Mouse (Mus musculus) CH12.LX (cell line): Measurements from ENCODE around the gene Ahnak. TPM values are rescaled to one million over a fixed set of nuclear protein-coding genes. Genes with fewer than 3 reads are reported as not detected.

ENCODE experiments used
- DNase-seq: peaks from one replicate; pipeline ENCODE4 v3.0.0-alpha.2; 2013; ENCODE audit errors: extremely low read depth
- H3K27ac ChIP-seq: 2 replicates; pipeline ENCODE4 v1.5.1; 2012; ENCODE audit warnings: low read depth, mild to moderate bottlenecking, control low read depth, moderate library complexity; ENCODE audit not compliant: insufficient read depth
- H3K27me3 ChIP-seq: replicated peaks from 2 replicates; pipeline ENCODE3; 2012; ENCODE audit warnings: inconsistent platforms
- H3K36me3 ChIP-seq, 2 experiments: replicated peaks in 1 of 2; 2 replicates each; pipeline versions ENCODE3 to v1.6.1; 2012; ENCODE audit warnings: inconsistent platforms in 1 of 2, low read length in 1 of 2, mild to moderate bottlenecking in 1 of 2, mixed read lengths in 1 of 2, moderate library complexity in 1 of 2; ENCODE audit not compliant: control insufficient read depth in 1 of 2, insufficient read depth in 1 of 2
- H3K4me1 ChIP-seq, 2 experiments: 2 replicates each; pipeline ENCODE4 v1.6.1; 2012; ENCODE audit warnings: inconsistent platforms in 1 of 2, moderate library complexity in 1 of 2; ENCODE audit not compliant: insufficient read depth in 2 of 2, control insufficient read depth in 1 of 2
- H3K4me2 ChIP-seq: 2 replicates; pipeline ENCODE4 v1.6.1; 2012; ENCODE audit warnings: low read depth, mild to moderate bottlenecking, control low read depth; ENCODE audit not compliant: poor library complexity, insufficient read depth, severe bottlenecking
- H3K4me3 ChIP-seq, 3 experiments: fragments of 150-350 bp in 1 of 3; sonication (generic) in 1 of 3; replicated peaks in 1 of 3; 2 replicates each; pipeline versions ENCODE3 to v1.5.1; 2011 to 2012; ENCODE audit warnings: low read depth in 2 of 3, low read length in 2 of 3, mild to moderate bottlenecking in 2 of 3, moderate library complexity in 2 of 3, control low read depth in 1 of 3, improper control_type of control experiment in 1 of 3, inconsistent platforms in 1 of 3, mixed read lengths in 1 of 3; ENCODE audit not compliant: poor library complexity in 1 of 3
- H3K79me2 ChIP-seq: replicated peaks from 2 replicates; pipeline ENCODE4 v1.6.1; 2012; ENCODE audit warnings: mild to moderate bottlenecking, moderate library complexity; ENCODE audit not compliant: control insufficient read depth, poor library complexity, insufficient read depth, severe bottlenecking; ENCODE audit errors: extremely low read depth
- H3K9ac ChIP-seq: 2 replicates; pipeline ENCODE4 v1.6.1; 2012; ENCODE audit warnings: low read depth, mild to moderate bottlenecking, control low read depth, moderate library complexity; ENCODE audit not compliant: insufficient read depth
- H3K9me3 ChIP-seq: replicated peaks from 2 replicates; pipeline ENCODE3; 2012; ENCODE audit warnings: low read length, inconsistent platforms, mixed read lengths
- CHD1 ChIP-seq: IDR thresholded peaks from 2 replicates; pipeline ENCODE4 v1.6.1; 2012; ENCODE audit warnings: low read depth, low read length, improper control_type of control experiment, inconsistent platforms
- CTCF ChIP-seq, 2 experiments: IDR thresholded peaks in 1 of 2; conservative IDR thresholded peaks in 1 of 2; 2 replicates each; pipeline ENCODE4 v1.5.1; 2011 to 2012; ENCODE audit warnings: low read depth in 2 of 2, low read length in 2 of 2, improper control_type of control experiment in 1 of 2, inconsistent platforms in 1 of 2, mild to moderate bottlenecking in 1 of 2, moderate library complexity in 1 of 2
- E2F4 ChIP-seq: IDR thresholded peaks from 2 replicates; pipeline ENCODE4 v1.6.1; 2011; ENCODE audit warnings: low read depth, low read length, improper control_type of control experiment; ENCODE audit not compliant: insufficient replicate concordance
- ELF1 ChIP-seq: IDR thresholded peaks from 2 replicates; pipeline ENCODE4 v1.6.1; 2014; ENCODE audit warnings: low read depth, mild to moderate bottlenecking, inconsistent platforms, low read length, improper control_type of control experiment
- ETS1 ChIP-seq: conservative IDR thresholded peaks from 2 replicates; pipeline ENCODE4 v1.6.1; 2012; ENCODE audit warnings: low read depth, mild to moderate bottlenecking, inconsistent platforms, low read length, improper control_type of control experiment, moderate library complexity
- GABPA ChIP-seq: IDR thresholded peaks from 2 replicates; pipeline ENCODE4 v1.6.1; 2012; ENCODE audit warnings: low read depth, low read length, improper control_type of control experiment, inconsistent platforms; ENCODE audit not compliant: insufficient replicate concordance
- HCFC1 ChIP-seq: IDR thresholded peaks from 2 replicates; pipeline ENCODE4 v1.6.1; 2012; ENCODE audit warnings: low read depth, mild to moderate bottlenecking, inconsistent platforms, low read length, improper control_type of control experiment
- IRF4 ChIP-seq: IDR thresholded peaks from 2 replicates; pipeline ENCODE4 v1.6.1; 2014; ENCODE audit warnings: low read depth, mild to moderate bottlenecking, inconsistent platforms, low read length, improper control_type of control experiment
- JUN ChIP-seq: IDR thresholded peaks from 2 replicates; pipeline ENCODE4 v1.6.1; 2011; ENCODE audit warnings: low read depth, mild to moderate bottlenecking, low read length, improper control_type of control experiment, moderate library complexity; ENCODE audit not compliant: insufficient read depth
- JUND ChIP-seq: conservative IDR thresholded peaks from 2 replicates; pipeline ENCODE4 v1.6.1; 2011; ENCODE audit warnings: low read depth, low read length, improper control_type of control experiment
- KAT2A ChIP-seq: IDR thresholded peaks from 2 replicates; pipeline ENCODE4 v1.6.1; 2012; ENCODE audit warnings: low read length, improper control_type of control experiment, inconsistent platforms; ENCODE audit not compliant: insufficient replicate concordance
- MAFK ChIP-seq: IDR thresholded peaks from 2 replicates; pipeline ENCODE4 v1.6.1; 2011; ENCODE audit warnings: low read length, improper control_type of control experiment; ENCODE audit not compliant: insufficient replicate concordance
- MAX ChIP-seq: IDR thresholded peaks from 2 replicates; pipeline ENCODE4 v1.6.1; 2011; ENCODE audit warnings: low read length, improper control_type of control experiment
- MAZ ChIP-seq: IDR thresholded peaks from 2 replicates; pipeline ENCODE4 v1.6.1; 2012; ENCODE audit warnings: low read depth, mild to moderate bottlenecking, inconsistent platforms, low read length, improper control_type of control experiment, moderate library complexity
- MEF2A ChIP-seq: IDR thresholded peaks from 2 replicates; pipeline ENCODE4 v1.6.1; 2014; ENCODE audit warnings: low read depth, mild to moderate bottlenecking, inconsistent platforms, low read length, improper control_type of control experiment, borderline replicate concordance
- MXI1 ChIP-seq: IDR thresholded peaks from 2 replicates; pipeline ENCODE4 v1.6.1; 2011; ENCODE audit warnings: mild to moderate bottlenecking, low read depth, low read length, improper control_type of control experiment
- NELFE ChIP-seq: IDR thresholded peaks from 2 replicates; pipeline ENCODE4 v1.6.1; 2011; ENCODE audit warnings: low read depth, low read length, improper control_type of control experiment
- NRF1 ChIP-seq: IDR thresholded peaks from 2 replicates; pipeline ENCODE4 v1.6.1; 2014; ENCODE audit warnings: low read depth, mild to moderate bottlenecking, inconsistent platforms, low read length, improper control_type of control experiment, moderate library complexity
- PAX5 ChIP-seq: IDR thresholded peaks from 2 replicates; pipeline ENCODE4 v1.6.1; 2012; ENCODE audit warnings: low read length, inconsistent platforms, mixed read lengths
- POLR2A ChIP-seq: IDR thresholded peaks from 2 replicates; pipeline ENCODE4 v1.6.1; 2011; ENCODE audit warnings: low read depth, mild to moderate bottlenecking, improper control_type of control experiment, low read length
- POLR2AphosphoS2 ChIP-seq: IDR thresholded peaks from 2 replicates; pipeline ENCODE4 v1.6.1; 2011; ENCODE audit warnings: low read depth, low read length, improper control_type of control experiment
- RCOR1 ChIP-seq: conservative IDR thresholded peaks from 2 replicates; pipeline ENCODE4 v1.6.1; 2012; ENCODE audit warnings: low read depth, mild to moderate bottlenecking, inconsistent platforms, low read length, improper control_type of control experiment
- SIN3A ChIP-seq: IDR thresholded peaks from 2 replicates; pipeline ENCODE4 v1.6.1; 2012; ENCODE audit warnings: low read length, improper control_type of control experiment, inconsistent platforms
- TBP ChIP-seq: conservative IDR thresholded peaks from 2 replicates; pipeline ENCODE4 v1.6.1; 2011; ENCODE audit warnings: low read depth, low read length, improper control_type of control experiment
- TCF12 ChIP-seq: IDR thresholded peaks from 2 replicates; pipeline ENCODE4 v1.6.1; 2014; ENCODE audit warnings: low read depth, mild to moderate bottlenecking, inconsistent platforms, low read length, improper control_type of control experiment
- UBTF ChIP-seq: IDR thresholded peaks from 2 replicates; pipeline ENCODE4 v1.6.1; 2012; ENCODE audit warnings: low read depth, mild to moderate bottlenecking, inconsistent platforms, low read length, improper control_type of control experiment, moderate library complexity
- USF1 ChIP-seq: IDR thresholded peaks from 2 replicates; pipeline ENCODE4 v1.6.1; 2014; ENCODE audit warnings: low read depth, mild to moderate bottlenecking, inconsistent platforms, low read length, improper control_type of control experiment
- ZKSCAN1 ChIP-seq: IDR thresholded peaks from 2 replicates; pipeline ENCODE4 v1.6.1; 2012; ENCODE audit warnings: low read depth, inconsistent platforms, low read length, improper control_type of control experiment, borderline replicate concordance
- ZMIZ1 ChIP-seq: IDR thresholded peaks from 2 replicates; pipeline ENCODE4 v1.6.1; 2012; ENCODE audit warnings: low read depth, mild to moderate bottlenecking, inconsistent platforms, low read length, improper control_type of control experiment
- dilution Hi-C: fragments of 300-500 bp; cut with MboI; formaldehyde crosslinking; loops from 2 replicates; pipeline ENCODE4 v1.14.3; 2020; ENCODE audit warnings: low sequenced_read_pairs; ENCODE audit not compliant: extremely low pct_unique_long_range_greater_than_20kb, extremely low pct_ligation_motif_present
- in situ Hi-C: fragments of 300-500 bp; cut with MboI; formaldehyde crosslinking; loops from 3 replicates; pipeline ENCODE4 v1.14.3; 2019; ENCODE audit warnings: low sequenced_read_pairs, low pct_ligation_motif_present, low pct_unique_long_range_greater_than_20kb, mixed read lengths
- polyA plus RNA-seq: library from polyadenylated mRNA; unstranded; fragments of >175 nt; gene quantifications from 2 replicates; pipeline ENCODE4 v1.2.1, GENCODE M21; 2012; ENCODE audit warnings: low read depth; ENCODE audit not compliant: insufficient read length
- total RNA-seq, 2 experiments: library from RNA; depleted of rRNA; stranded (reverse); fragments of 300-350 nt in 1 of 2; fragments of >200 nt in 1 of 2; gene quantifications; 2 replicates each; pipeline ENCODE4 v1.2.3; 2012 to 2014

The Ahnak gene
- total and polyA plus RNA-seq, 3 experiments, result 1.7 to 21.7 (median 1.8) TPM

GRCm38 (mm10) chr19:8966198-8966589, 22.9 kb upstream of the Ahnak start:
- Histone ChIP-seq H3K9me3 (no peaks in the 10 kb centered on the region), H3K9ac (peak overlapping the region; percentile 76), H3K4me2 (peak overlapping the region; percentile 82), H3K36me3 (peaks cover 71 to 82% of the 10 kb centered on the region in 2 experiments), H3K4me3 (peak overlapping the region; percentile 61 to 99 (median 78)), H3K4me1 (peaks cover 9 to 41% of the 10 kb centered on the region in 2 experiments), H3K27ac (peak overlapping the region; percentile 62), H3K79me2 (peaks cover 53% of the 10 kb centered on the region), H3K27me3 (no peaks in the 10 kb centered on the region)
- in situ Hi-C loops, result no loop called here
- no peak for DNase-seq
- TF ChIP-seq MXI1 (0 out of 2 replicates have a peak, but pooled peaks have one; percentile 18), ETS1 (0 out of 2 replicates have a peak, but pooled peaks have one; percentile 6), USF1 (no peak), E2F4 (no peak), ZKSCAN1 (no peak), MEF2A (no peak), PAX5 (no peak), NRF1 (no peak), TCF12 (no peak), NELFE (no peak)
- dilution Hi-C loops, result no loop called here

DNA sequence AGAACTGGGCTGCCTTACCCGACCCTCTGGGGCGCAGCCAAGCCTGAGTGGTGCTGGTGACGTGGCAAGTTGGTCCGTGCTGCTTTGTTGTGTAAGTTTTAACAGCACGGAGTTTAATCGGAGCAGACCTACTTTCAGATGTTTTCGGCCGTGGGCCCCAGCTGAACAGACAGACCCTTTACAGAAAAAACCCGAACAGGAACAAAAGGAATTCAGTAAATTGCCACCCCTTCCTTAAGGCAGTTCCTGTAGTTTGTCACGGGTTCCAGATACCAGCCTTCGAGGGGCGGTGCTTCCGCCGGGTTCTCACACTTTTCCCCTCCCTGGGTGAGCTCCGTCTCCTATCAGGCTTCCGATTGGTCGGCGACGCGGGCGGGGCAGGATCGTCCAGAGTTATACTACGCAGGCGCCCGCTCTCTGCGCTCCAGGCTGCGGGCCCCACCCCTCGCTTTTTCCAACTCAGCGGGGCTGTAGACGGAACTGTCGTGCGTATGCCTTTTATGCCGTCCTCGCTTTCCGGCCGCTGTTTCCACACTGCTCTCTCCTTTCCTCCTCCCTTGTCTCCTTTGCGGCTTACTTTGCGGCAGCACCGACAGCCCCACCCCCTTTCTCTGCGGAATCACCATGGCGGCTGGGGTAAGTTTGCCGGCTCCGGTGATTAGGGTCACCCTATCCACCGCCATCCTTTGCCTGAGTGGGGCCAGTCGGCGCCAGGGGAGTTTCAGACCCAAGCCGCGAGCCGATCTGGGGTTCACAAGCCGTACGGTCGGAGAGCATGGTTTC, 22.3 kb upstream of the Ahnak start, which contains the start of gene Eef1g:
Gene Eef1g, plus strand, starts transcription at position 452 of the 783 bp plus-strand sequence.
- dilution Hi-C loops (no loop called here), in situ Hi-C loops (no loop called here)
- H3K9ac ChIP-seq, result peak within 1 kb of the TSS; percentile 98
- no peaks in the 10 kb centered on the region for H3K27me3 ChIP-seq
- H3K27ac ChIP-seq, result peak within 1 kb of the TSS; percentile 62
- H3K4me2 ChIP-seq, result peak within 1 kb of the TSS; percentile 91
- H3K9me3 ChIP-seq, result no peaks in the 10 kb centered on the region
- peak within 1 kb of the TSS; percentile 78 to 99 (median 94) for H3K4me3 ChIP-seq
- H3K4me1 ChIP-seq, result peaks cover 10 to 47% of the 10 kb centered on the region in 2 experiments
- peak; percentile 99 for DNase-seq
- peaks cover 67 to 82% of the 10 kb centered on the region in 2 experiments for H3K36me3 ChIP-seq
- H3K79me2 ChIP-seq, result peaks cover 53% of the 10 kb centered on the region
- TF ChIP-seq TCF12 (peak; percentile 97), JUND (no peak), HCFC1 (peak; percentile 75), ETS1 (no peak), USF1 (peak; percentile 22), IRF4 (0 out of 2 replicates have a peak, but pooled peaks have one; percentile 15), NRF1 (peak; percentile 89), ELF1 (peak; percentile 81), GABPA (no peak), MAFK (no peak), E2F4 (no peak), MAZ (peak; percentile 98), POLR2AphosphoS2 (peak; percentile 75), TBP (peak; percentile 78), CHD1 (no peak), UBTF (no peak), NELFE (peak; percentile 89), MAX (peak; percentile 84), RCOR1 (no peak), ZMIZ1 (peak; percentile 84), POLR2A (peak; percentile 91), CTCF (conservative IDR thresholded peaks at IDR 0.05 in 1 of 2, IDR thresholded peaks at IDR 0.05 in 1 of 2; ENCODE audit: low read depth in 2 of 2, low read length in 2 of 2) (no peak), MXI1 (peak; percentile 92), JUN (no peak), PAX5 (no peak), SIN3A (peak; percentile 69), KAT2A (peak; percentile 74), ZKSCAN1 (no peak)
